8 mouse cellular contexts compared by ENCODE assay signal in the genomic region with DNA sequence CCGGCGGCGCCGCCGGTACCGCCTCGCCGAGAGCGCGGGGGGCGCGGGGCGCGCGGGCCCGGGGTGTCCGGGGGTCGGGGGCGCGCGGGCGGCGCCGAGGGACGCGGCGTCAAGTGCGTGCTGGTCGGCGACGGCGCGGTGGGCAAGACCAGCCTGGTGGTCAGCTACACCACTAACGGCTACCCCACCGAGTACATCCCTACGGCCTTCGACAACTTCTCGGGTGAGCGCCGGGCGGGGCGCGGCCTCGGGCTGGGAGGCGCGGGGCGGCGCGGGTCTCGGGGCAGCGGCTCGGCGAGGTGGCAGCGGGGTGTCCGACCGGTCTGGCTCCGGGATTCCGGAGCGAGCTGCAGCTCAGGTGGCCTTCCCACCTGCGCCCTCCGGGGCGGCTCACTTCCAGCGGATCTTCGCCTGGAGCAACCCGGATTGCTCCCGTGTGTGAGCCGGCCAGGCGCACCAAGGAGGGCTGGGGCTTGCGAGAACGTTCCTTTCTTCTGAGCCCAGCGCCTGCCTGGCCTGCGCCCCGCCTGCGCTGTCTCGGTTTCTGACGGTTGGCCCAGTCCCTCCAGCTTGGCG. TPM values are rescaled to one million over a fixed set of nuclear protein-coding genes. Genes with fewer than 3 reads are reported as not detected.
DNase-seq lines count a peak whose midpoint lies in the region; ATAC-seq and TF ChIP-seq lines count a peak whose summit lies in the region.

No protein-coding gene starts in this region.

- H3K27me3 ChIP-seq in liver, embryonic 14.5 days (ENCODE audit: control insufficient read depth, insufficient read depth, low read length) = peaks cover 35% of the 10 kb centered on the region
- no peaks in the 10 kb centered on the region for H3K27me3 ChIP-seq in neural tube, embryonic 13.5 days

- TF ChIP-seq EP300 in liver, embryonic 14.5 days (IDR thresholded peaks at IDR 0.05; ENCODE audit: low read depth) = no peak

- peak; percentile 32; the same call in 1 of the 2 replicates for ATAC-seq in liver, embryonic 14.5 days (ENCODE audit: insufficient read depth)
- ATAC-seq in neural tube, embryonic 13.5 days (ENCODE audit: low read depth) = peak; percentile 80

- H3K36me3 ChIP-seq in liver, embryonic 14.5 days (replicated peaks; ENCODE audit: control insufficient read depth, insufficient read depth, low read depth) = no peaks in the 10 kb centered on the region
- peaks cover 31% of the 10 kb centered on the region for H3K36me3 ChIP-seq in neural tube, embryonic 13.5 days

- under 1% methylated on average over 66 of the region's 77 CpGs for WGBS in liver, embryonic 14.5 days (ENCODE audit: insufficient replicate concordance)
- WGBS in neural tube, embryonic 13.5 days = under 1% methylated on average over 59 of the region's 77 CpGs

- TF ChIP-seq CTCF in liver, embryonic 14.5 days (IDR thresholded peaks at IDR 0.05; ENCODE audit: low read depth) = no peak

- H3K9ac ChIP-seq in liver, embryonic 14.5 days (replicated peaks) = peak overlapping the region; percentile 40
- peak overlapping the region; percentile 94 for H3K9ac ChIP-seq in neural tube, embryonic 13.5 days

- no peak overlapping the region for H3K27ac ChIP-seq in liver, embryonic 14.5 days
- peak overlapping the region; percentile 95 for H3K27ac ChIP-seq in neural tube, embryonic 13.5 days (replicated peaks)

- no peaks in the 10 kb centered on the region for H3K9me3 ChIP-seq in liver, embryonic 14.5 days (ENCODE audit: control insufficient read depth, low read length)
- no peaks in the 10 kb centered on the region for H3K9me3 ChIP-seq in neural tube, embryonic 13.5 days

- DNase-seq in thymus, postnatal 4 days = peak; percentile 35
- no peak for DNase-seq in thymus, postnatal 0 days (ENCODE audit: low spot score)
- peak; percentile 79 for DNase-seq in embryo, embryonic 9.5 days (ENCODE audit: extremely low spot score)
- DNase-seq in heart, adult 18-20 months = peak; percentile 48 to 65
- DNase-seq in kidney, adult 8-10 months = peak; percentile 13 to 18
- no peak for DNase-seq in liver, embryonic 14.5 days (ENCODE audit: low read depth in 3 of 3, low spot score in 3 of 3)
- DNase-seq in adipocyte (ENCODE audit: low spot score) = no peak

- H3K4me2 ChIP-seq in liver, embryonic 14.5 days (ENCODE audit: low read depth) = peak overlapping the region; percentile 58
- H3K4me2 ChIP-seq in neural tube, embryonic 13.5 days = peak overlapping the region; percentile 74

- peak overlapping the region; percentile 57 to 60 for H3K4me3 ChIP-seq in liver, embryonic 14.5 days (ENCODE audit: insufficient read depth in 1 of 2, low read depth in 2 of 2, low read length in 2 of 2)
- peak overlapping the region; percentile 82 for H3K4me3 ChIP-seq in neural tube, embryonic 13.5 days

- peaks cover 0 to 3% of the 10 kb centered on the region in 2 experiments; a peak in 1 of 4 replicates for H3K4me1 ChIP-seq in liver, embryonic 14.5 days (replicated peaks; ENCODE audit: control insufficient read depth in 2 of 2, insufficient read depth in 2 of 2, low read length in 1 of 2)
- H3K4me1 ChIP-seq in neural tube, embryonic 13.5 days (replicated peaks) = peaks cover 24% of the 10 kb centered on the region

RNA-seq across cellular contexts. Expression of a gene that starts 0.4 kb away (rescaled TPM):
- polyA plus RNA-seq in thymus, postnatal 0 days (2015; fragmentation: Nextera tagmentation; extraction: Ambion mirVana) = 0.66 and 0.96 TPM in 2 replicates
- 1 to 10 TPM; 6.3 to 8.9 TPM for total RNA-seq in heart, adult 18-20 months (2021)
- polyA plus RNA-seq in liver, embryonic 14.5 days (2012; rRNA removed) = 1.6 and 2.7 TPM in 2 replicates
- polyA plus RNA-seq in liver, embryonic 14.5 days (2014; fragmentation: Nextera tagmentation; extraction: Ambion mirVana) = 0.96 and 1.2 TPM in 2 replicates
- polyA plus RNA-seq in neural tube, embryonic 13.5 days (2015; fragmentation: Nextera tagmentation; extraction: Ambion mirVana) = 15.9 and 16.1 TPM in 2 replicates

Comparison
In these comparisons a context has a peak if more than half of its experiments do, and no peak if none do; other contexts are left out.
1. DNase-seq: peak in thymus, postnatal 4 days (single experiment), embryo, embryonic 9.5 days (single experiment), heart, adult 18-20 months (2 of 2) and kidney, adult 8-10 months (2 of 2); none in thymus, postnatal 0 days (single experiment), liver, embryonic 14.5 days (0 of 3) and adipocyte (single experiment).